Mouse (Mus musculus): ENCODE measurements around the gene Idnk. TPM values are rescaled to one million over a fixed set of nuclear protein-coding genes. Genes with fewer than 3 reads are reported as not detected.

Idnk gene
- polyA plus RNA-seq, 1 experiment from 2014 or later: 60.8 TPM

GRCm38 (mm10) chr13:58186281-58186680, 28.8 kb downstream of the Idnk start:
- no peak overlapping the region for H3K9ac ChIP-seq
- H3K4me2 ChIP-seq: no peak overlapping the region
- H3K36me3 ChIP-seq (replicated peaks): peaks cover 16% of the 10 kb centered on the region
- no peaks in the 10 kb centered on the region for H3K27me3 ChIP-seq (replicated peaks)
- H3K9me3 ChIP-seq: no peaks in the 10 kb centered on the region
- no peaks in the 10 kb centered on the region for H3K4me1 ChIP-seq
- no peak overlapping the region for H3K4me3 ChIP-seq
- ATAC-seq (replicated peaks): no peak
- no peak overlapping the region for H3K27ac ChIP-seq
- 68% methylated on average over 8 of the region's 8 CpGs for WGBS

GRCm38 (mm10) chr13:58187751-58188150, 30.3 kb downstream of the Idnk start:
- no peak for ATAC-seq (replicated peaks)
- no peak overlapping the region for H3K4me2 ChIP-seq
- 87% methylated on average over 3 of the region's 3 CpGs for WGBS

GRCm38 (mm10) chr13:58188412-58188811, 31.0 kb downstream of the Idnk start:
- no peaks in the 10 kb centered on the region for H3K27me3 ChIP-seq (replicated peaks)
- no peak overlapping the region for H3K9ac ChIP-seq
- 71% methylated on average over 4 of the region's 4 CpGs for WGBS
- H3K36me3 ChIP-seq (replicated peaks): peaks cover 24% of the 10 kb centered on the region
- no peak overlapping the region for H3K4me3 ChIP-seq
- peak; percentile 37; the same call in 1 of the 2 replicates for ATAC-seq (replicated peaks)
- no peak overlapping the region for H3K4me2 ChIP-seq
- H3K9me3 ChIP-seq: no peaks in the 10 kb centered on the region
- H3K27ac ChIP-seq: no peak overlapping the region
- H3K4me1 ChIP-seq: no peaks in the 10 kb centered on the region

More at GRCm38 (mm10) chr13:58187751-58188150, 30.3 kb downstream of the Idnk start:
- Histone ChIP-seq H3K27ac (no peak overlapping the region), H3K36me3 (replicated peaks) (peaks cover 24% of the 10 kb centered on the region), H3K4me1 (no peaks in the 10 kb centered on the region), H3K4me3 (no peak overlapping the region), H3K9ac (no peak overlapping the region), H3K27me3 (replicated peaks) (no peaks in the 10 kb centered on the region), H3K9me3 (no peaks in the 10 kb centered on the region)

GRCm38 (mm10) chr13:58189473-58189872, 32.0 kb downstream of the Idnk start:
- ATAC-seq (replicated peaks): no peak
- H3K9me3 ChIP-seq: no peaks in the 10 kb centered on the region
- no peak overlapping the region for H3K4me2 ChIP-seq
- no peak overlapping the region for H3K27ac ChIP-seq
- H3K4me3 ChIP-seq: no peak overlapping the region
- WGBS: 81% methylated on average over 5 of the region's 5 CpGs
- no peaks in the 10 kb centered on the region for H3K27me3 ChIP-seq (replicated peaks)
- no peak overlapping the region for H3K9ac ChIP-seq
- H3K36me3 ChIP-seq (replicated peaks): peaks cover 24% of the 10 kb centered on the region
- H3K4me1 ChIP-seq: no peaks in the 10 kb centered on the region

GRCm38 (mm10) chr13:58191516-58191915, 34.1 kb downstream of the Idnk start:
- ATAC-seq (replicated peaks): no peak
- Histone ChIP-seq H3K9ac (no peak overlapping the region), H3K27me3 (replicated peaks) (no peaks in the 10 kb centered on the region), H3K36me3 (replicated peaks) (peaks cover 23% of the 10 kb centered on the region), H3K4me2 (no peak overlapping the region), H3K4me1 (no peaks in the 10 kb centered on the region), H3K9me3 (no peaks in the 10 kb centered on the region), H3K4me3 (no peak overlapping the region), H3K27ac (no peak overlapping the region)
- WGBS: 99% methylated on average over 14 of the region's 14 CpGs

- Histone ChIP-seq H3K4me1 (no peaks in the 10 kb centered on the region), H3K27ac (no peak overlapping the region), H3K4me3 (no peak overlapping the region), H3K9me3 (no peaks in the 10 kb centered on the region), H3K36me3 (replicated peaks) (peaks cover 24% of the 10 kb centered on the region), H3K27me3 (replicated peaks) (no peaks in the 10 kb centered on the region), H3K4me2 (no peak overlapping the region), H3K9ac (no peak overlapping the region)
- WGBS: 95% methylated on average over 6 of the region's 6 CpGs
- ATAC-seq (replicated peaks): no peak
Observed at GRCm38 (mm10) chr13:58192146-58192545, 34.7 kb downstream of the Idnk start.

GRCm38 (mm10) chr13:58193221-58193620, 35.8 kb downstream of the Idnk start:
- no peak overlapping the region for H3K4me2 ChIP-seq
- no peak overlapping the region for H3K27ac ChIP-seq
- H3K36me3 ChIP-seq (replicated peaks): peaks cover 28% of the 10 kb centered on the region
- H3K4me3 ChIP-seq: no peak overlapping the region
- H3K4me1 ChIP-seq: no peaks in the 10 kb centered on the region
- 97% methylated on average over 3 of the region's 3 CpGs for WGBS
- H3K27me3 ChIP-seq (replicated peaks): no peaks in the 10 kb centered on the region
- ATAC-seq (replicated peaks): no peak
- H3K9ac ChIP-seq: no peak overlapping the region
- no peaks in the 10 kb centered on the region; the same call in 1 of the 2 replicates for H3K9me3 ChIP-seq

- Histone ChIP-seq H3K4me1 (no peaks in the 10 kb centered on the region), H3K27me3 (replicated peaks) (no peaks in the 10 kb centered on the region), H3K36me3 (replicated peaks) (peaks cover 28% of the 10 kb centered on the region), H3K4me2 (no peak overlapping the region), H3K27ac (no peak overlapping the region), H3K4me3 (no peak overlapping the region), H3K9me3 (no peaks in the 10 kb centered on the region; the same call in 1 of the 2 replicates), H3K9ac (no peak overlapping the region)
- WGBS: 85% methylated on average over 3 of the region's 3 CpGs
- no peak for ATAC-seq (replicated peaks)
Observed at GRCm38 (mm10) chr13:58194908-58195307, 37.5 kb downstream of the Idnk start.

- no peak overlapping the region for H3K4me2 ChIP-seq
- no peak overlapping the region for H3K27ac ChIP-seq
- no peak overlapping the region for H3K9ac ChIP-seq
- H3K4me3 ChIP-seq: no peak overlapping the region
- no peaks in the 10 kb centered on the region; the same call in 1 of the 2 replicates for H3K9me3 ChIP-seq
- WGBS: 90% methylated on average over 3 of the region's 3 CpGs
- no peaks in the 10 kb centered on the region for H3K27me3 ChIP-seq (replicated peaks)
- no peak for ATAC-seq (replicated peaks)
- peaks cover 11% of the 10 kb centered on the region for H3K36me3 ChIP-seq (replicated peaks)
- H3K4me1 ChIP-seq: no peaks in the 10 kb centered on the region
Observed at GRCm38 (mm10) chr13:58197211-58197610, 39.8 kb downstream of the Idnk start.

GRCm38 (mm10) chr13:58197981-58198640, 40.7 kb downstream of the Idnk start:
- Histone ChIP-seq H3K27me3 (replicated peaks) (no peaks in the 10 kb centered on the region), H3K9me3 (no peaks in the 10 kb centered on the region; the same call in 1 of the 2 replicates), H3K4me3 (no peak overlapping the region), H3K4me2 (no peak overlapping the region), H3K36me3 (replicated peaks) (peaks cover 10% of the 10 kb centered on the region), H3K27ac (no peak overlapping the region), H3K9ac (no peak overlapping the region), H3K4me1 (no peaks in the 10 kb centered on the region)
- ATAC-seq (replicated peaks): no peak
- 93% methylated on average over 7 of the region's 7 CpGs for WGBS

GRCm38 (mm10) chr13:58201343-58201742, 43.9 kb downstream of the Idnk start:
- no peak overlapping the region for H3K9ac ChIP-seq
- no peaks in the 10 kb centered on the region for H3K27me3 ChIP-seq (replicated peaks)
- no peak overlapping the region for H3K4me3 ChIP-seq
- H3K4me2 ChIP-seq: no peak overlapping the region
- no peaks in the 10 kb centered on the region for H3K4me1 ChIP-seq
- H3K27ac ChIP-seq: no peak overlapping the region
- H3K9me3 ChIP-seq: no peaks in the 10 kb centered on the region; the same call in 1 of the 2 replicates
- 93% methylated on average over 6 of the region's 6 CpGs for WGBS
- no peak for ATAC-seq (replicated peaks)
- peaks cover 6% of the 10 kb centered on the region for H3K36me3 ChIP-seq (replicated peaks)

GRCm38 (mm10) chr13:58201908-58202307, 44.5 kb downstream of the Idnk start:
- no peak overlapping the region for H3K27ac ChIP-seq
- H3K4me3 ChIP-seq: no peak overlapping the region
- no peaks in the 10 kb centered on the region for H3K4me1 ChIP-seq
- peaks cover 5% of the 10 kb centered on the region; the same call in 1 of the 2 replicates for H3K36me3 ChIP-seq (replicated peaks)
- WGBS: 94% methylated on average over 3 of the region's 3 CpGs
- no peak for ATAC-seq (replicated peaks)
- no peaks in the 10 kb centered on the region for H3K27me3 ChIP-seq (replicated peaks)
- H3K9ac ChIP-seq: no peak overlapping the region
- H3K4me2 ChIP-seq: no peak overlapping the region
- H3K9me3 ChIP-seq: no peaks in the 10 kb centered on the region; the same call in 1 of the 2 replicates

GRCm38 (mm10) chr13:58202903-58203302, 45.5 kb downstream of the Idnk start:
- ATAC-seq (replicated peaks): no peak
- H3K36me3 ChIP-seq (replicated peaks): no peaks in the 10 kb centered on the region

More at GRCm38 (mm10) chr13:58202903-58203302, 45.5 kb downstream of the Idnk start:
- H3K4me3 ChIP-seq: no peak overlapping the region
- 100% methylated on average over 1 of the region's 1 CpGs for WGBS
- H3K4me2 ChIP-seq: no peak overlapping the region
- H3K27me3 ChIP-seq (replicated peaks): no peaks in the 10 kb centered on the region
- no peak overlapping the region for H3K9ac ChIP-seq
- H3K9me3 ChIP-seq: no peaks in the 10 kb centered on the region
- no peak overlapping the region for H3K27ac ChIP-seq
- no peaks in the 10 kb centered on the region for H3K4me1 ChIP-seq
